ENCODE assay signal across 1 mouse cellular context in genomic region chr11:95676307-95676706, GRCm38 (mm10).
TF ChIP-seq lines count a peak whose summit lies in the region.

No protein-coding gene starts in this region.

TF ChIP-seq in CH12.LX, 34 proteins besides CTCF, POLR2A, EP300 and RAD21 (continued from another document):
- TF ChIP-seq GABPA (IDR thresholded peaks at IDR 0.05; ENCODE audit: insufficient replicate concordance, low read depth, low read length) (no peak), PAX5 (IDR thresholded peaks at IDR 0.05; ENCODE audit: low read length) (no peak), MXI1 (IDR thresholded peaks at IDR 0.05; ENCODE audit: low read depth, low read length) (no peak), USF2 (conservative IDR thresholded peaks at IDR 0.05; ENCODE audit: low read depth, low read length) (no peak), ZKSCAN1 (IDR thresholded peaks at IDR 0.05; ENCODE audit: borderline replicate concordance, low read depth, low read length) (no peak), POLR2AphosphoS2 (IDR thresholded peaks at IDR 0.05; ENCODE audit: low read depth, low read length) (no peak), CHD1 (IDR thresholded peaks at IDR 0.05; ENCODE audit: low read depth, low read length) (no peak), SMC3 (IDR thresholded peaks at IDR 0.05; ENCODE audit: low read depth, low read length) (peak; percentile 59), SIN3A (IDR thresholded peaks at IDR 0.05; ENCODE audit: low read length) (no peak), MEF2A (IDR thresholded peaks at IDR 0.05; ENCODE audit: borderline replicate concordance, low read depth, low read length) (no peak), ELF1 (IDR thresholded peaks at IDR 0.05; ENCODE audit: low read depth, low read length) (0 out of 2 replicates have a peak, but pooled peaks have one; percentile 8), JUN (IDR thresholded peaks at IDR 0.05; ENCODE audit: insufficient read depth, low read depth, low read length) (no peak), USF1 (IDR thresholded peaks at IDR 0.05; ENCODE audit: low read depth, low read length) (no peak), CHD2 (IDR thresholded peaks at IDR 0.05; ENCODE audit: low read length) (no peak; the same call in 1 of the 2 replicates), NRF1 (IDR thresholded peaks at IDR 0.05; ENCODE audit: low read depth, low read length) (0 out of 2 replicates have a peak, but pooled peaks have one; percentile 13), ZC3H11A (IDR thresholded peaks at IDR 0.05; ENCODE audit: low read depth, low read length) (no peak)
